Comparison of ENCODE assay signal across 10 mouse cellular contexts in the genomic region with DNA sequence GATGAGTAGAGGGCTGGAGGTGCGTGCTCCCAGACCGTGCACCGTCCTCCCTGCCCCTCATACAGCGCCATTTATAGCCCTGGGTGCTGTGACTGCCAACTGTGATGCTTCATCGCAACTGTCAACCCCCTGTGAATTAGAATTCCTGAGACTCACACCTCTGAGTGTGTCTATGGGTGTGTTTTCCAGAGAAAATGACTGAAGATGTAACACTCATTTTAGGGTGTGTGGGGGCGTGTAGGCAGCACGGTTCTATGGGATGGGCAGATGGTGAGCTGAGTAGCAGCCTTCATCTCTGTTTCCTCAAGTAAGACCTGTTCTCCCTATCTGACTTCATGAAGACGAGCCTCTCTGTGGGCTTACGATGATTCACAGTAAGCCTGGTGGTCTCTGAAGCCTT.
"Had no signal": no experiment of that assay in that cellular context is flagged by ENCODE, and none has a peak within 500 bp of the region (broad histone marks: within the 10 kb centered on the region; RNA-seq: fewer than 3 reads in every experiment).

No protein-coding gene starts in this region.

- DNase-seq: kidney, adult 8-10 months; kidney, postnatal 25 days; liver, postnatal 0 days; lung, postnatal 14 days; spleen, adult 18-20 months; thymus, adult 2 months; thymus, postnatal 25 days had no signal

- ATAC-seq: inflammation-experienced regulatory T-cells, adult 6 months; intestine, postnatal 0 days; liver, postnatal 0 days; midbrain, embryonic 16.5 days had no signal
